Mouse (Mus musculus): ENCODE results near the gene Dpf1. TPM values are rescaled to one million over a fixed set of nuclear protein-coding genes. Genes with fewer than 3 reads are reported as not detected.

Gene Dpf1
- total and polyA plus RNA-seq, 3 experiments: 0.21 to 0.27 TPM; not detected in 1

GRCm38 (mm10) chr7:29290691-29291485 is 12.9 kb upstream of the Dpf1 start:
- H3K9ac ChIP-seq (ENCODE audit: low read depth, low read length): peak overlapping the region; percentile 20

GRCm38 (mm10) chr7:29291616-29292457 is 11.9 kb upstream of the Dpf1 start:
- Histone ChIP-seq H3K4me1 (ENCODE audit: control insufficient read depth, insufficient read depth, low read length) (peaks cover 3% of the 10 kb centered on the region; the same call in 1 of the 2 replicates), H3K36me3 (ENCODE audit: control insufficient read depth, insufficient read depth, low read length) (no peaks in the 10 kb centered on the region), H3K9ac (ENCODE audit: low read depth, low read length) (peak overlapping the region; percentile 20), H3K27ac (peak overlapping the region; percentile 79), H3K79me2 (replicated peaks; ENCODE audit: control insufficient read depth, insufficient read depth, low read length) (no peaks in the 10 kb centered on the region), H3K4me3 (no peak overlapping the region), H3K27me3 (ENCODE audit: control insufficient read depth, insufficient read depth, low read length) (no peaks in the 10 kb centered on the region)
- DNase-seq: peak in 1 of 2 experiments; percentile 42
- WGBS: 32% methylated on average over 7 of the region's 7 CpGs
- intact Hi-C loops (cut with DNase I): no loop called here
- TF ChIP-seq CTCF (IDR thresholded peaks at IDR 0.05) (no peak), POLR2A (IDR thresholded peaks at IDR 0.05; ENCODE audit: insufficient read depth, low read depth, low read length) (no peak)

More at GRCm38 (mm10) chr7:29290691-29291485, 12.9 kb upstream of the Dpf1 start:
- Histone ChIP-seq H3K79me2 (replicated peaks; ENCODE audit: control insufficient read depth, insufficient read depth, low read length) (no peaks in the 10 kb centered on the region), H3K27me3 (ENCODE audit: control insufficient read depth, insufficient read depth, low read length) (no peaks in the 10 kb centered on the region), H3K27ac (peak overlapping the region; percentile 67), H3K36me3 (ENCODE audit: control insufficient read depth, insufficient read depth, low read length) (no peaks in the 10 kb centered on the region), H3K4me3 (0 out of 2 replicates have a peak overlapping the region, but pooled peaks have one; percentile 8), H3K4me1 (ENCODE audit: control insufficient read depth, insufficient read depth, low read length) (peaks cover 3% of the 10 kb centered on the region; the same call in 1 of the 2 replicates)
- intact Hi-C loops (cut with DNase I): no loop called here
- TF ChIP-seq EP300 (IDR thresholded peaks at IDR 0.05; ENCODE audit: insufficient read depth, low read depth, low read length) (no peak), POLR2A (IDR thresholded peaks at IDR 0.05; ENCODE audit: insufficient read depth, low read depth, low read length) (no peak), CTCF (IDR thresholded peaks at IDR 0.05) (no peak)
- DNase-seq: no peak
- WGBS: 74% methylated on average over 11 of the region's 11 CpGs

- Histone ChIP-seq H3K9ac (ENCODE audit: low read depth, low read length) (no peak overlapping the region), H3K36me3 (ENCODE audit: control insufficient read depth, insufficient read depth, low read length) (no peaks in the 10 kb centered on the region), H3K4me3 (no peak overlapping the region), H3K79me2 (replicated peaks; ENCODE audit: control insufficient read depth, insufficient read depth, low read length) (no peaks in the 10 kb centered on the region), H3K4me1 (ENCODE audit: control insufficient read depth, insufficient read depth, low read length) (peaks cover 3% of the 10 kb centered on the region; the same call in 1 of the 2 replicates), H3K27me3 (ENCODE audit: control insufficient read depth, insufficient read depth, low read length) (no peaks in the 10 kb centered on the region), H3K27ac (peak overlapping the region; percentile 79)
- TF ChIP-seq POLR2A (IDR thresholded peaks at IDR 0.05; ENCODE audit: insufficient read depth, low read depth, low read length) (no peak), CTCF (IDR thresholded peaks at IDR 0.05) (no peak), EP300 (IDR thresholded peaks at IDR 0.05; ENCODE audit: insufficient read depth, low read depth, low read length) (0 out of 2 replicates have a peak, but pooled peaks have one; percentile 30)
- intact Hi-C loops (cut with DNase I): no loop called here
- 34% methylated on average over 8 of the region's 8 CpGs for WGBS
- peak; percentile 68 to 80 for DNase-seq
Observed at GRCm38 (mm10) chr7:29292458-29293098, 11.2 kb upstream of the Dpf1 start.

- peak overlapping the region; percentile 79 for H3K27ac ChIP-seq
- no peak overlapping the region for H3K9ac ChIP-seq (ENCODE audit: low read depth, low read length)
- peaks cover 3% of the 10 kb centered on the region; the same call in 1 of the 2 replicates for H3K4me1 ChIP-seq (ENCODE audit: control insufficient read depth, insufficient read depth, low read length)
- TF ChIP-seq EP300 (IDR thresholded peaks at IDR 0.05; ENCODE audit: insufficient read depth, low read depth, low read length) (no peak), POLR2A (IDR thresholded peaks at IDR 0.05; ENCODE audit: insufficient read depth, low read depth, low read length) (0 out of 2 replicates have a peak, but pooled peaks have one; percentile 6), CTCF (IDR thresholded peaks at IDR 0.05) (no peak)
- no peaks in the 10 kb centered on the region for H3K36me3 ChIP-seq (ENCODE audit: control insufficient read depth, insufficient read depth, low read length)
- no peaks in the 10 kb centered on the region for H3K27me3 ChIP-seq (ENCODE audit: control insufficient read depth, insufficient read depth, low read length)
- H3K79me2 ChIP-seq (replicated peaks; ENCODE audit: control insufficient read depth, insufficient read depth, low read length): no peaks in the 10 kb centered on the region
- WGBS: 45% methylated on average over 19 of the region's 19 CpGs
- intact Hi-C loops (cut with DNase I): no loop called here
- H3K4me3 ChIP-seq: no peak overlapping the region
- DNase-seq: peak; percentile 70
Observed at GRCm38 (mm10) chr7:29293131-29294065, 10.4 kb upstream of the Dpf1 start.
